Mouse (Mus musculus): ENCODE measurements around the gene Klhl5. TPM values are rescaled to one million over a fixed set of nuclear protein-coding genes. Genes with fewer than 3 reads are reported as not detected.
"Not testable (repeated sequence)": the region's sequence is repeated elsewhere in the genome, so short reads cannot be mapped to it uniquely, and the experiment has no call there.

Gene Klhl5
- polyA plus RNA-seq, 1 experiment = 25.1 TPM

GRCm38 (mm10) chr5:65107773-65108432 is 564 bp downstream of the Klhl5 start:
- H3K27me3 ChIP-seq (ENCODE audit: control insufficient read depth, insufficient read depth, insufficient read length) = no peaks in the 10 kb centered on the region
- H3K36me3 ChIP-seq (ENCODE audit: control insufficient read depth, insufficient read depth) = no peaks in the 10 kb centered on the region
- H3K4me3 ChIP-seq = peak overlapping the region; percentile 35
- H3K79me2 ChIP-seq (ENCODE audit: control insufficient read depth, insufficient read depth) = no peaks in the 10 kb centered on the region
- H3ac ChIP-seq (ENCODE audit: control insufficient read depth, insufficient read length) = peak overlapping the region; percentile 66
- peak overlapping the region; percentile 54 for H3K4me2 ChIP-seq (ENCODE audit: low read depth)
- TF ChIP-seq SRF (IDR thresholded peaks at IDR 0.05; ENCODE audit: control insufficient read depth, insufficient read length, low read depth) (no peak), USF1 (IDR thresholded peaks at IDR 0.05; ENCODE audit: low read depth) (no peak), REST (IDR thresholded peaks at IDR 0.05; ENCODE audit: insufficient read depth, insufficient read length) (no peak), MYOD1 (IDR thresholded peaks at IDR 0.05; ENCODE audit: control insufficient read depth in 1 of 3, insufficient read length in 2 of 3, low read depth in 2 of 3) (no peak), TCF3 (IDR thresholded peaks at IDR 0.05; ENCODE audit: insufficient read length, low read depth) (no peak), CEBPB (IDR thresholded peaks at IDR 0.05; ENCODE audit: insufficient read depth, poor library complexity, severe bottlenecking) (no peak)

DNA sequence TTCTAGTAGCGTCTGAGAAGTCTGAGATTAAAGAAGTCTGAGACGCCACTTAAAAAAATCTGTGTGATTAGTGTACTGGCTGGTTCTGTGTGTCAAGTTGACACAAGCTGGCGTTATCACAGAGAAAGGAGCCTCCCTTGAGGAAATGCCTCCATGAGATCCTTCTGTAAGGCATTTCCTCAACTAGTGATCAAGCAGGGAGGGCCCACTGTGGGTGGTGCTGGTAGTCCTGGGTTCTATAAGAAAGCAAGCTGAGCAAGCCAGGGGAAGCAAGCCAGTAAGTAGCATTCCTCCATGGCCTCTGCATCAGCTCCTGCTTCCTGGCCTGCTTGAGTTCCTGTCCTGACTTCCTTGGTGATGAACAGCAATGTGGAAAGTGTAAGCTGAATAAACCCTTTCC is 4.9 kb downstream of the Klhl5 start:
- not testable (repeated sequence) for H3ac ChIP-seq (ENCODE audit: control insufficient read depth, insufficient read length); H3K4me2 ChIP-seq (ENCODE audit: low read depth); H3K27me3 ChIP-seq (ENCODE audit: control insufficient read depth, insufficient read depth, insufficient read length); H3K4me3 ChIP-seq; H3K79me2 ChIP-seq (ENCODE audit: control insufficient read depth, insufficient read depth)
- peaks cover 15% of the 10 kb centered on the region for H3K36me3 ChIP-seq (ENCODE audit: control insufficient read depth, insufficient read depth)

GRCm38 (mm10) chr5:65113323-65113722 is 6.0 kb downstream of the Klhl5 start:
- no peak overlapping the region for H3K4me3 ChIP-seq
- no peaks in the 10 kb centered on the region for H3K79me2 ChIP-seq (ENCODE audit: control insufficient read depth, insufficient read depth)
- TF ChIP-seq POLR2A (IDR thresholded peaks at IDR 0.05; ENCODE audit: insufficient read length, low read depth) = no peak
- no peak for TF ChIP-seq TCF12 (IDR thresholded peaks at IDR 0.05; ENCODE audit: insufficient read depth, poor library complexity, severe bottlenecking)
- no peak for TF ChIP-seq POLR2AphosphoS2 (IDR thresholded peaks at IDR 0.05; ENCODE audit: insufficient read length, low read depth)
- no peak for TF ChIP-seq MYOG (IDR thresholded peaks at IDR 0.05; ENCODE audit: control insufficient read depth in 1 of 3, insufficient read depth in 1 of 3, insufficient read length in 2 of 3, low read depth in 2 of 3)
- no peak for TF ChIP-seq REST (IDR thresholded peaks at IDR 0.05; ENCODE audit: insufficient read depth, insufficient read length)
- no peak for TF ChIP-seq MAX (IDR thresholded peaks at IDR 0.05; ENCODE audit: low read depth)
- H3ac ChIP-seq (ENCODE audit: control insufficient read depth, insufficient read length) = no peak overlapping the region
- no peaks in the 10 kb centered on the region for H3K27me3 ChIP-seq (ENCODE audit: control insufficient read depth, insufficient read depth, insufficient read length)
- no peak overlapping the region for H3K4me2 ChIP-seq (ENCODE audit: low read depth)
- H3K36me3 ChIP-seq (ENCODE audit: control insufficient read depth, insufficient read depth) = peaks cover 15% of the 10 kb centered on the region

GRCm38 (mm10) chr5:65116789-65117188 is 9.4 kb downstream of the Klhl5 start:
- Histone ChIP-seq H3K27me3 (ENCODE audit: control insufficient read depth, insufficient read depth, insufficient read length) (no peaks in the 10 kb centered on the region), H3K36me3 (ENCODE audit: control insufficient read depth, insufficient read depth) (peaks cover 15% of the 10 kb centered on the region), H3K4me2 (ENCODE audit: low read depth) (no peak overlapping the region), H3K4me3 (no peak overlapping the region), H3K79me2 (ENCODE audit: control insufficient read depth, insufficient read depth) (no peaks in the 10 kb centered on the region), H3ac (ENCODE audit: control insufficient read depth, insufficient read length) (no peak overlapping the region)
- TF ChIP-seq MYOD1 (IDR thresholded peaks at IDR 0.05; ENCODE audit: control insufficient read depth in 1 of 3, insufficient read length in 2 of 3, low read depth in 2 of 3) (no peak), TCF3 (IDR thresholded peaks at IDR 0.05; ENCODE audit: insufficient read length, low read depth) (no peak), TCF12 (IDR thresholded peaks at IDR 0.05; ENCODE audit: insufficient read depth, poor library complexity, severe bottlenecking) (no peak), E2F4 (IDR thresholded peaks at IDR 0.05; ENCODE audit: insufficient read depth) (no peak), MYOG (IDR thresholded peaks at IDR 0.05; ENCODE audit: control insufficient read depth in 1 of 3, insufficient read depth in 1 of 3, insufficient read length in 2 of 3, low read depth in 2 of 3) (no peak), POLR2AphosphoS2 (IDR thresholded peaks at IDR 0.05; ENCODE audit: insufficient read length, low read depth) (no peak), POLR2A (IDR thresholded peaks at IDR 0.05; ENCODE audit: insufficient read length, low read depth) (no peak), USF1 (IDR thresholded peaks at IDR 0.05; ENCODE audit: low read depth) (no peak), MAX (IDR thresholded peaks at IDR 0.05; ENCODE audit: low read depth) (no peak), REST (IDR thresholded peaks at IDR 0.05; ENCODE audit: insufficient read depth, insufficient read length) (no peak), CEBPB (IDR thresholded peaks at IDR 0.05; ENCODE audit: insufficient read depth, poor library complexity, severe bottlenecking) (no peak), SRF (IDR thresholded peaks at IDR 0.05; ENCODE audit: control insufficient read depth, insufficient read length, low read depth) (no peak)

DNA sequence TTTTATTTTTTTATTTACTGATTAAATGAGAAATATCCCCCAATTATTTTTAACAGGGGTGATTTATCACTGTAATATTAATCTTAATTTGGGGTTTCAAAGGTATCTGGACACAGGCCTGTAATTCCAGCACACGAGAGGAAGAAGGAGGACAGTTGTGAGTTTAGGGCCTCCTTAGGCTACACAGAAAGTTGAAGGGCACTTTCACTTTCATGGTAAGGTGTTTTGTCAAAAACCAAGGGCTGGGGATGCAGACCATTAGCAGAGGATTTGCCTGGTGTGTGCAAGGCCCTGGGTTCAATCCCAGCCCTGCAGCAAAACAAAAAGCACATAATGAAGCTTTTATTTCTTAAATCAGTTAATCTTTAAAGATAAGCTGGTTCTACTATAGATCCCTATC is 12.2 kb downstream of the Klhl5 start:
- Histone ChIP-seq H3K36me3 (ENCODE audit: control insufficient read depth, insufficient read depth) (peaks cover 15% of the 10 kb centered on the region), H3K27me3 (ENCODE audit: control insufficient read depth, insufficient read depth, insufficient read length) (no peaks in the 10 kb centered on the region), H3K4me2 (ENCODE audit: low read depth) (no peak overlapping the region), H3ac (ENCODE audit: control insufficient read depth, insufficient read length) (no peak overlapping the region), H3K79me2 (ENCODE audit: control insufficient read depth, insufficient read depth) (no peaks in the 10 kb centered on the region), H3K4me3 (no peak overlapping the region)
- TF ChIP-seq E2F4 (IDR thresholded peaks at IDR 0.05; ENCODE audit: insufficient read depth) (no peak), POLR2AphosphoS2 (IDR thresholded peaks at IDR 0.05; ENCODE audit: insufficient read length, low read depth) (no peak), MAX (IDR thresholded peaks at IDR 0.05; ENCODE audit: low read depth) (no peak), MYOG (IDR thresholded peaks at IDR 0.05; ENCODE audit: control insufficient read depth in 1 of 3, insufficient read depth in 1 of 3, insufficient read length in 2 of 3, low read depth in 2 of 3) (no peak), REST (IDR thresholded peaks at IDR 0.05; ENCODE audit: insufficient read depth, insufficient read length) (no peak), POLR2A (IDR thresholded peaks at IDR 0.05; ENCODE audit: insufficient read length, low read depth) (no peak), MYOD1 (IDR thresholded peaks at IDR 0.05; ENCODE audit: control insufficient read depth in 1 of 3, insufficient read length in 2 of 3, low read depth in 2 of 3) (no peak), SRF (IDR thresholded peaks at IDR 0.05; ENCODE audit: control insufficient read depth, insufficient read length, low read depth) (no peak), TCF12 (IDR thresholded peaks at IDR 0.05; ENCODE audit: insufficient read depth, poor library complexity, severe bottlenecking) (no peak), CEBPB (IDR thresholded peaks at IDR 0.05; ENCODE audit: insufficient read depth, poor library complexity, severe bottlenecking) (no peak), TCF3 (IDR thresholded peaks at IDR 0.05; ENCODE audit: insufficient read length, low read depth) (no peak), USF1 (IDR thresholded peaks at IDR 0.05; ENCODE audit: low read depth) (no peak)
